Mouse (Mus musculus) olfactory bulb, adult 2 months (tissue): ENCODE data around the gene Ubb.

Experiments
- CTCF ChIP-seq: fragments of 200-500 bp; IDR thresholded peaks from 2 replicates; pipeline ENCODE4 v1.5.1; 2012; ENCODE audit warnings: low read depth, mild to moderate bottlenecking, low read length, moderate library complexity; ENCODE audit not compliant: insufficient read depth
- POLR2A ChIP-seq: fragments of 200-500 bp; IDR thresholded peaks from 2 replicates; pipeline ENCODE4 v1.6.1; 2012; ENCODE audit warnings: mild to moderate bottlenecking, low read depth, low read length, moderate library complexity; ENCODE audit not compliant: insufficient read depth

- no peak for TF ChIP-seq CTCF
- no peak for TF ChIP-seq POLR2A
These were observed 14.8 kb downstream of the Ubb start for GRCm38 (mm10) chr11:62565747-62566146.
